Mouse (Mus musculus) 3134 (cell line): ENCODE results near the gene Exoc4.

Source experiments
- DNase-seq: peaks from one replicate; pipeline ENCODE4 v3.0.0-alpha.2; 2011; ENCODE audit warnings: low spot score; ENCODE audit not compliant: insufficient read length; ENCODE audit errors: extremely low read depth

The Exoc4 gene

DNA sequence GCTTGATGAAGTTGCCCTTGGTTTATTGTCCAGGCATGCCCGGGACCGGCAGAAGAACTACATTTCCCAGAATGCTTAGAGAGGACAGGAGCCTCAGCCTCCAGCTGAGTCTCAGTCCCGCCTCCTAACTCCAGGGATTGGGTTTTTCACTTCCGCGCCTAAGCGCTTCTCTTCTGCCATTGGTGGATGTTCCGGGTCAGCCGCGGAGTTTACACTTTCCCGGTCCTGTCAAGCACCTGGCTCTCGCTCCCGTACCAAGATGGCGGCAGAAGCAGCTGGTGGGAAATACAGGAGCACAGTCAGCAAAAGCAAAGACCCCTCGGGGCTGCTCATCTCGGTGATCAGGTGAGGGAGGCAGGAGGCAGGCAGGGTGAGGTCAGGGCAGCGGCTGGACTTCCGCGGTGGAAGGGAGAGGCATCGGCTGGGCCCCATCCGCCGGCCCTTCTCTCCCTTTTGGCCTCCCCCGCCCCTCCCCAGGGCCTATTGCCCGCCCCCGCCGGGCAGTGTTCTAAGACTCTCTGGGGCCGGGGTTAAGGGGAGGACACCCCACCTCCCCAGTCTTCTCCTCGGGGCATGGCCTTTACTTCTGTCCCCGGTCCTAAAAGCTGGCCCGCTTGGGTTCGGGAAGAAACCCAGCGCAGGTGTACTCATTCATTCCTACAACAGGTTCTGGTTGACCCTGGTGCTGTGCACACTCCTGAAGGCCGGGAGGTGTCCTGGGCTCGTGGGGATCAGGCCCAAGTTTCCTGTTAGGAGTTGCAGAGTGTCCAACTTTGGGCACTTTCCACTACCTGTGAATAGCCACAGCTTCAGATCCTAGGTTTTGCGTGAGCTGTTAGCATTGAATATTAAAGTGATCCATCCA is at the start of gene Exoc4:
TSS of gene Exoc4 (plus strand) at position 192 of the 865 bp plus-strand sequence.
- DNase-seq: peak; percentile 81

DNA sequence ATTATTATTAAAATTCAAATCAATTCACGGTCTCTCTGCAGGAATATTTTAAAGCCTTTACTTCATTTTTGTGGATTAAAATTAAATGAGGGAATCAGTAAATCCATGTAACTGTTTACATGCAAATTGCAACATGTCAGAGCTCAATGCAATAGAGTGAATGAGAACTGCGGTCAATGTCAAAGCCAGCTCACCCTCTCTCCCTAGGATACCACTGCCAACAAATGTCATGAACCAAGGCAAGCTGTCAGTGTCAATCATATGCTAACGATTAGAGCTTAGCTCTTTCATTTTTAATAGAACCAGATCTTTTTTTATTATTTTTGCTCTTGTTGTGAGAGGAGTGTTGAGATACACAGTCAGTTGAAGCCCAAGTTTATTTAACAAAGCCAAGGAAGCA is 30.1 kb upstream of the Exoc4 start:
- no peak for DNase-seq

DNA sequence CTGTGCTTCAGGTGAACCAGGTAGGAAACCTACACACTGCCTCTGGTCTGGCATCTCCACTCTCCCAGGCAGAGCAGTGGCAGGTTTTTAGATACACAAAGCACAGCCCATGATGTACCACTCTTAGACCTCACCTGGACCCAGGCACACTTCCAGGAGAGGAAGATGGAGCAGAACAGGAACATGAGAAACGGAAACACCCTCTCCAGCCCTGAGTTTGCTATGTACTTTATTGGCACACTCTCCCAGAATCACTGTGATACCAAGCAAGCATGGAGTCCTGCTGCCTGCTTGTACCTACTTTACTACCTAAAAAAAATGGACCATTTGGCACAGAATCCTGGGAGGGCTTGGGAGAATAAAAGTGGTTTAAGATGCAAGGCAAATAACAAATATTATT is 22.2 kb upstream of the Exoc4 start:
- DNase-seq: no peak

DNA sequence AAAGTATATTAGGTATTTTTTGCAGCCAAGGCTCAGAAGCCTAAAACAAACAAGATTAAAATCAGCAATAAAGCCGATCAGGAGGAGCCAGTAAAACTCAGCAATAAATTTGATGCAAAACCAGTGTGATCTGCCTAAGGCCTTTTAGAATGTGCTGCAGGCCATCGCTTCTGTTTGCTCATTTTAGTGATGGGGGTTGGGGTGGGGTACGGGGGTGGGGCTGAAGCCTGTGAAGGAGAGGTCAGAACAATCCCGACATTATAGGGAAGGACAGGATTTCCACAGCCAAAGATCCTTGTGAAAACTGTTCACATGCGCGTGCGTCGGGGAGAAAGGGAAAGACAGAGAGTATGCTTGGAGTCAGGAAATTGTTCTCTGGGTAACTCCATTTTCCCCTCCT is 21.5 kb upstream of the Exoc4 start:
- DNase-seq: no peak

DNA sequence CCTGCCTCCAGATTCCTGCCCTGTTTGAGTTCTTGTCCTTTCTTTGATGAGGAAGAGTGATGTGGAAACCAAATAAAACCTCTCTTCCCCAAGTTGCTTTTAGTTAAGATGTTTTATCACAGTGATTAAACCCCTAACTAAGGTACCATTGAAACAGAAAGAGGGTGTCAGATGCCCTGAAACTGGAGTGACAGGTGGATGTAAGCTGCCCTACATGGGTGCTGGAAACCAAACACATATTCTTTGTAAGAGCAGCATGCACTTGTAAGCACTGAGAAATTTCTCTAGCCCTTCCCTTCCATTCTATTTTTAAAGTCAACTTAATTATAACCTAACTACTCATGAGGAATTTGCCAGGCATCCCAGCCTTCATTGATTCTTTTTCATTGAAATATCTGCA is 7.6 kb upstream of the Exoc4 start:
- no peak for DNase-seq

GRCm38 (mm10) chr6:33244546-33244945 is 4.3 kb upstream of the Exoc4 start:
- DNase-seq: no peak

DNA sequence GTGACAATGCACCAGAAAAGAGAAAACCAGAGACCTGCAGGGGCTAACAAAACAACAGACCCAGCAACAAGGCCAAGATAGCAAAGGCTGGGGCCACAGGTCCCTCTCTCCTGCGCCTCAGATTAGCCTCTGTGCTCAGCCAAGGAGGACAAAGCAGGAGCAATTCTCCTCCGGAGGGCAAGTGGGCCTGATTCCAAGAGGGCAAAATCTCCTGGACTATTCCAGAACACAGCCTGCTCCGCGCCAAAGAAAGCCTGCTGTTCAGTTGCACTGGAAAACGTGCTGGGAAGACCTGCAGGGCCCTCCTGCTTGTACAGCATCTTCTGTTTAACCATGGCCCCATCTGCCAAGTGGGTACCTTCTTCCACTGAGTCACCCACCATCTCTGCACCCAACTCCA is 1.7 kb upstream of the Exoc4 start:
- no peak for DNase-seq

DNA sequence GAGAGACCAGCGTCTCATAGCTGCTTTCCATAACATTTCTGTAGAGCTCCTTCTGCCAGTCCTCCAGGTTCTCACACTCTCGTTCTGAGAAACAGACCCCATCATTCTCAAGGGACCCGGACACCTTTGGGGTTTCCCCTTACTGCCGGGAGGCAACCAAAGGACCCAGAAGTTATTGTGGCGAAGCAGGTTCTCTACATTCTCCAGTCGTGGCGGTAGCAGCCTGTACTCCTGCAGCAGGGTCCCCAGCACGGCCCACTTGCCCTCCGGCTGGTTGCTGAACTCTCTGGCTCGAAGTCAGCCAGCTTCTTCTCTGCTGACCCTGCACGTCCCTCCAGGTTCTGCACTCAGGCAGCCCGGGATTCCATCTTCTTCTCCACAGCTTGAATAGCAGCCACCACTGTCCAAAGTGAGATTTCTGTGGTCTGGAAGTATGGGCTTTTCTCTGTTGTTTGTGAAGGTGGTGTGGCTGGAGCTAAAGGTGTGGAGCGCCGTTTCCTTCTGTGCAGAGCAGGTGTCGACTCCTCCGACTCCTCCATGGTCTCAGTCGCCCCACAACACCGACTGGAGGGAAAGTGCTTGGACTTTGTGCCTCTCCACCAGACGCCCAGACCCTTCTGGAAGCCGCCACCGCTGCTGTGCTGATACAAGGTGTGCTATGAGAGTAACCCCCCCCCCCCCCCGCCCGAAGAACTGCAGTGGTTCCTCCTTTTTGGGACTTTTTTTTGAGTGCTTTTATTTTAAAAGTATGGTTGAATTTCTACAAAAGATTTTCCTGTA is 1.1 kb upstream of the Exoc4 start:
- DNase-seq: no peak

GRCm38 (mm10) chr6:33256638-33257037 is 7.8 kb downstream of the Exoc4 start:
- no peak for DNase-seq

DNA sequence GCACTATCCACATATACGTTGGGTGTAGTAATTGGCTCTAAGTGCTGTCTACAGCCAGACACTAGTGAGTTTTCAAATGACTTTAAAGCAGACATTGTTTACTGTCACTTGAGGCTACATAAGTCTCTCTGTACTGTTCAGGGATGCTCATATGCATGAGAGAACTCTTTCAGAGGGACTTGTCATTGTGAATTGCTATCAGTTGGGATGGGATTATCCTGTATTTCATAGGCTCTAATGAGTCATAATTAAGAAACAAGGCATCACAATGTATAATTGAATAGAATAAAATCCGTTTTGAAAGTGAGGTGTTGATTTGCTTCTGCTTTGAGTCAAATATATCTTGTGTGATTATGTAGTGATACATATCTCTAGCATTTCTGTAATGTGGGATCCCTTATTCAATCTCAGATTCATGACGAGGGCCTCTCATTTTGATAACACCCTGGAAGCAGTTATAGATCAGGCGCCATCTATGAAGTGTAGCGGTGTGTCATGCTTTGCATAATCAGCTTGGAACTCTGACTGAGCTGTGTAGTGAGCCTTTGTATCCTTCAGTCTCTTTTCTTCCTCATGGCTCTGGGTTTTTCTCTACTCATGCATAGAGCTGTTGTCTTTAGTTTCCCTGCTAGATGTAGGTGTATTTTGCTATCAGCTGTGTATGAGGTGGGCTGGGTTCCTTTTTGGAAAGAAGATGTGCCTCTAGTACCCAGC is 8.3 kb downstream of the Exoc4 start:
- no peak for DNase-seq

DNA sequence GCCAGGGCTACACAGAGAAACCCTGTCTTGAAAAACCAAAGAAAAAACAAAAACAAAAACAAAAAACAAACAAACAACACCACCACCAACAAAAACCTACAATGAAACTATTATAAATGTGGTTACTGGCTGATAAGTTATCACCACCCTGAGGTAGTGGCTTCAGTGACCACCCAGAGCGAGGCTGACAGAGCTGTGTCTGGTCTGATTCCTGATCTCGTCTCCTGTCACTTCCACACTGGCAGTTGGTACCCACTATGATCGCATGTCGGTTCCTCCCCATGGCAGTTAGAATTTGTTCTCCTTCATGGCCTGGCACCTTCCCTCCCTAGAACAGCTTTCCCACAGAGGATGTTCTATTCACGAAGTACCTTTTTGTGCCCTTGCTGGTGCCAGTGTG is 11.0 kb downstream of the Exoc4 start:
- DNase-seq: no peak

DNA sequence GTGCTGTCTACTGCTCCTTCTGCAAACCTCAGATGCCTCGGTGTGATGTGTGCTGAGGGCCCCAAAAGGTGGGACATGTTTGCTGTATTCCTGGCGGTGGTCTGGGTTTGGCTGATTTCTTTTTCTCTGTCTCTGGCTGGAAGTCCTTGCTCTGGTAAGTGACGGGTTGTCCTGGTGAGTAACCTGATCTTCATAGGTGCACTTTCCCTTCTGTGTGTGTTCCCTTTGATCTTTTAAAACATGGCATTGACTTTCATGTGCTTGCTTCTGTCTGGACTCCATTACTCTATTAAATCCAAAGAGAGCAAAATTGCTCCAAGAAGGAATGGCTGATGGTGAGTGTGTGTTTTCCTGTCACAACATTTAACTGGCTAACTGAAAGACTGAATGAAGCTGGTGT is 12.7 kb downstream of the Exoc4 start:
- DNase-seq: no peak

DNA sequence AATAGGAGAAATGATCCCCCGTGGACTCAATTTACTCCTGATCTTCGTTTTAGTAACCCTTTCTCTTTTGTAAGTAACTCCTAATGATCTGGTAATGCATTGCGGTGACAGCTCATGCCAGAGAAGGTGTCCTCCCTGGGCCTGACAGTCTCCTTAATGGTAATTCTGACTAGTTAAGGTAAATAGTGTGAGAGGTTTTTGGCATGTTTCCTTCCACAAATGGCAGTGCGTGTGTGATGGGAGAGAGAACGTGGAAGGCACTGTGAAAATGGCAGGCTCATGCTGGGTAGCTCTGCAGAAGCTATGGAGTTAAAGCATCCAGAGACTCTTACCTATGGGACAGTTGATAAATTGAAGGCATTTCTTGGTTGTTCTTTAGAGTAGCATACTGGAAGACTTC is 15.1 kb downstream of the Exoc4 start:
- no peak for DNase-seq

- no peak for DNase-seq
Measured at GRCm38 (mm10) chr6:33264388-33264787, 15.5 kb downstream of the Exoc4 start.

GRCm38 (mm10) chr6:33267571-33267970 is 18.7 kb downstream of the Exoc4 start:
- DNase-seq: no peak

- no peak for DNase-seq
Measured at GRCm38 (mm10) chr6:33283523-33283922, 34.6 kb downstream of the Exoc4 start.

DNA sequence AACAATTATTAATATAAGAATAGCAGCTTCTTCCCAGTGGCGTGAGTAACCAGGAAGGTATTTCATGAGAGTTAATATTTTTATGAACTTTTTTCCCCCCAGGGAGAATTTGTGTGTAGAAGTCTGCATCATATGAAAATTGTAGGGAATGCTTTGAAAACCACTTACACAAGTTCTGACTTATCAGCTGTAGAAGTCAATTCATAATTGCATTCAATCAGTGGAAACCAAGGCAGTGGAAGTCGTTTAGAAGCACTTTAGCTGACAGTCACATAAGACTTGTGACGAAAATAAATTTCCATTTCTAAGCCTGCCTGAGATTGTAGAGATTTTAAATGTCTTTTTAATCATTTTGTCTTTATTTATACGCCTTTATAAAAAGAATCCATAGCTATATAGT is 35.1 kb downstream of the Exoc4 start:
- DNase-seq: no peak

GRCm38 (mm10) chr6:33286376-33286775 is 37.5 kb downstream of the Exoc4 start:
- DNase-seq: no peak

DNA sequence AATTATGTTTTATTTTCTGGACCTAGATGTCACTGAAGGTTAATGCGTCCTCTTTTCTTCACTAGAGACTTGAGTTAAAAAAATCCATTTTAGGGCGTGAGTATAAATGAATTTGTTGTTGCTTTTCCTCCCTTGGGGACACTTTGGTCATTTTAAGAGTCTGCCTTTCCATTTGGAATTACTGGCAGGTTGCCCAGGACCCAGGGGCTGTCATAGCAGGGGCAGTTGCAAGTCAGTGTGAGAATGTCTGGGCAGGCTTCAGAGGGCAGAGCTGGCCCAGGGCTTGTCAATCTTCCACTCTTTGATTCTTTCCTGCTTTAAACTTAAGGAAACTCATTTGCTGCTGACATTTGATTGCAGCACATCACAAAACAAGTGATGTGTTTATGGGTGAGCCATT is 45.7 kb downstream of the Exoc4 start:
- no peak for DNase-seq

GRCm38 (mm10) chr6:33297566-33297965 is 48.7 kb downstream of the Exoc4 start:
- DNase-seq: no peak

DNA sequence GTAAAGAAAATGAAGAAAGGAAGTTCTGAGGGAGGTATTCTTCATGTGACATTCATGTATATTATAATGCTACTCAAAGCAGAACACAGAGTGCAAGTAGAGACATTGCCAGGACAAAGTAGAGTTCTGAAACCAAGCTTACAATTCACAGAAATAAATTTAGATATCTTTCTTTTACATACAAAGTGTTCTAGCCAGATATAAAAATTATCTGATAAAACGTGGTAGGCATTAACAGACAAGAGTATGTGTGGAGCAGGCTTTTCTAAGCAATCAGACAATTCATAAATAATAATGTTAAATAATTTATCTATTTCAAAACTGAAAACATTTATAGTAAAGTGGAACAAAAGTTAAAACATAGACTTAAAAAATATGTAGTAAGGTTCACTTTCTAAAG is 49.9 kb downstream of the Exoc4 start:
- no peak for DNase-seq
